Mouse (Mus musculus) hindbrain, embryonic 16.5 days (tissue): ENCODE data around the gene Slc35f6. TPM values are rescaled to one million over a fixed set of nuclear protein-coding genes. Genes with fewer than 3 reads are reported as not detected.
"Not testable (repeated sequence)": the region's sequence is repeated elsewhere in the genome, so short reads cannot be mapped to it uniquely, and the experiment has no call there.

Experiments
- ATAC-seq: fragments of 200-750 bp; cut with Nextera tagmentation; 2 replicates; pipeline ENCODE4 v1.8.0; 2017; ENCODE audit warnings: moderate TSS enrichment, moderate library complexity
- H3K27ac ChIP-seq: fragments of 300-500 bp; sonication (generic); 2 replicates; pipeline ENCODE4 v1.5.1; 2014; ENCODE audit warnings: low read depth, mild to moderate bottlenecking, control low read depth, low read length, moderate library complexity
- H3K27me3 ChIP-seq: fragments of 300-500 bp; sonication (generic); replicated peaks from 2 replicates; pipeline ENCODE4 v1.6.1; 2014; ENCODE audit warnings: low read length; ENCODE audit not compliant: control insufficient read depth, insufficient read depth
- H3K36me3 ChIP-seq: fragments of 300-500 bp; sonication (generic); 2 replicates; pipeline ENCODE4 v1.6.1; 2014; ENCODE audit warnings: mild to moderate bottlenecking, low read length, moderate library complexity, mixed read lengths; ENCODE audit not compliant: control insufficient read depth, insufficient read depth
- H3K4me1 ChIP-seq: fragments of 300-500 bp; sonication (generic); 2 replicates; pipeline ENCODE4 v1.6.1; 2014; ENCODE audit warnings: low read depth, low read length; ENCODE audit not compliant: control insufficient read depth, insufficient read depth
- H3K4me2 ChIP-seq: fragments of 300-500 bp; sonication (generic); 2 replicates; pipeline ENCODE4 v1.6.1; 2014; ENCODE audit warnings: mild to moderate bottlenecking, low read length, control low read depth, moderate library complexity
- H3K4me3 ChIP-seq: fragments of 300-500 bp; sonication (generic); 2 replicates; pipeline ENCODE4 v1.5.1; 2014; ENCODE audit warnings: mild to moderate bottlenecking, low read length, control low read depth, moderate library complexity
- H3K9ac ChIP-seq: fragments of 300-500 bp; sonication (generic); 2 replicates; pipeline ENCODE4 v1.6.1; 2014; ENCODE audit warnings: low read depth, mild to moderate bottlenecking, control low read depth, low read length, moderate library complexity
- H3K9me3 ChIP-seq: fragments of 300-500 bp; sonication (generic); 2 replicates; pipeline ENCODE4 v1.6.1; 2014; ENCODE audit warnings: mild to moderate bottlenecking, low read length, moderate library complexity; ENCODE audit not compliant: control insufficient read depth
- WGBS: fragments of 180-500 bp; shearing (Covaris S2); extraction: QIAGEN DNeasy Blood & Tissue Kit; methylation state at CpG from one replicate; pipeline ENCODE4 v1.1.7; 2014; 5-methylcytosine and 5-hydroxymethylcytosine counted together
- polyA plus RNA-seq: library from polyadenylated mRNA; unstranded; fragments of >200 nt; fragmentation: Nextera tagmentation; extraction: Ambion mirVana; gene quantifications from 2 replicates; pipeline ENCODE4 v1.2.1, GENCODE M21; 2015

The Slc35f6 gene
- polyA plus RNA-seq, 1 experiment from 2014 or later = 33.6 TPM

- WGBS = 90% methylated on average over 7 of the region's 7 CpGs
- no peak for ATAC-seq
Observed at GRCm38 (mm10) chr5:30670091-30670490, 22.4 kb downstream of the Slc35f6 start.

GRCm38 (mm10) chr5:30674001-30674400 lies 26.3 kb downstream of the Slc35f6 start:
- H3K9ac ChIP-seq = no peak overlapping the region
- no peak overlapping the region for H3K27ac ChIP-seq
- H3K4me2 ChIP-seq = no peak overlapping the region
- no peak for ATAC-seq
- no peak overlapping the region for H3K4me3 ChIP-seq
- no peaks in the 10 kb centered on the region for H3K9me3 ChIP-seq
- no peaks in the 10 kb centered on the region for H3K36me3 ChIP-seq
- 87% methylated on average over 7 of the region's 7 CpGs for WGBS
- no peaks in the 10 kb centered on the region for H3K27me3 ChIP-seq
- no peaks in the 10 kb centered on the region for H3K4me1 ChIP-seq

More at GRCm38 (mm10) chr5:30670091-30670490, 22.4 kb downstream of the Slc35f6 start:
- H3K36me3 ChIP-seq = no peaks in the 10 kb centered on the region
- peaks cover 9% of the 10 kb centered on the region for H3K4me1 ChIP-seq
- H3K4me2 ChIP-seq = no peak overlapping the region
- no peak overlapping the region for H3K9ac ChIP-seq
- H3K27me3 ChIP-seq = no peaks in the 10 kb centered on the region
- no peaks in the 10 kb centered on the region for H3K9me3 ChIP-seq
- H3K4me3 ChIP-seq = no peak overlapping the region
- no peak overlapping the region for H3K27ac ChIP-seq

- ATAC-seq = no peak
- 93% methylated on average over 7 of the region's 7 CpGs for WGBS
Observed at GRCm38 (mm10) chr5:30676800-30677199, 29.1 kb downstream of the Slc35f6 start.

GRCm38 (mm10) chr5:30678069-30678468 lies 30.3 kb downstream of the Slc35f6 start:
- not testable (repeated sequence) for ATAC-seq, H3K36me3 ChIP-seq, H3K4me1 ChIP-seq, H3K4me3 ChIP-seq, H3K4me2 ChIP-seq, H3K27me3 ChIP-seq, H3K9ac ChIP-seq, H3K27ac ChIP-seq, H3K9me3 ChIP-seq
- WGBS = 92% methylated on average over 3 of the region's 3 CpGs

More at GRCm38 (mm10) chr5:30676800-30677199, 29.1 kb downstream of the Slc35f6 start:
- H3K4me2 ChIP-seq = no peak overlapping the region
- no peak overlapping the region for H3K9ac ChIP-seq
- no peaks in the 10 kb centered on the region for H3K27me3 ChIP-seq
- no peaks in the 10 kb centered on the region for H3K4me1 ChIP-seq
- no peak overlapping the region for H3K27ac ChIP-seq
- H3K36me3 ChIP-seq = no peaks in the 10 kb centered on the region
- H3K4me3 ChIP-seq = no peak overlapping the region
- no peaks in the 10 kb centered on the region for H3K9me3 ChIP-seq

- H3K4me2 ChIP-seq = no peak overlapping the region
- no peak for ATAC-seq
- no peaks in the 10 kb centered on the region for H3K9me3 ChIP-seq
- H3K4me1 ChIP-seq = no peaks in the 10 kb centered on the region
- no peak overlapping the region for H3K27ac ChIP-seq
- no peaks in the 10 kb centered on the region for H3K27me3 ChIP-seq
- H3K36me3 ChIP-seq = no peaks in the 10 kb centered on the region
- no peak overlapping the region for H3K4me3 ChIP-seq
- H3K9ac ChIP-seq = no peak overlapping the region
- 97% methylated on average over 4 of the region's 4 CpGs for whole genome bisulfite sequencing
Observed at GRCm38 (mm10) chr5:30678722-30679296, 31.1 kb downstream of the Slc35f6 start.

- H3K9me3 ChIP-seq = no peaks in the 10 kb centered on the region
- no peak overlapping the region for H3K27ac ChIP-seq
- 93% methylated on average over 5 of the region's 5 CpGs for WGBS
- no peaks in the 10 kb centered on the region for H3K36me3 ChIP-seq
- H3K27me3 ChIP-seq = no peaks in the 10 kb centered on the region
- H3K9ac ChIP-seq = no peak overlapping the region
- no peaks in the 10 kb centered on the region for H3K4me1 ChIP-seq
- no peak overlapping the region for H3K4me2 ChIP-seq
- H3K4me3 ChIP-seq = no peak overlapping the region
- no peak for ATAC-seq
Observed at GRCm38 (mm10) chr5:30679593-30679992, 31.9 kb downstream of the Slc35f6 start.

- no peak for ATAC-seq
- Histone ChIP-seq H3K27ac (no peak overlapping the region), H3K9me3 (no peaks in the 10 kb centered on the region), H3K36me3 (no peaks in the 10 kb centered on the region), H3K27me3 (no peaks in the 10 kb centered on the region), H3K4me1 (no peaks in the 10 kb centered on the region), H3K4me2 (no peak overlapping the region), H3K9ac (no peak overlapping the region), H3K4me3 (no peak overlapping the region)
- 84% methylated on average over 5 of the region's 5 CpGs for WGBS
Observed at GRCm38 (mm10) chr5:30681970-30682369, 34.2 kb downstream of the Slc35f6 start.

GRCm38 (mm10) chr5:30682967-30683600 lies 35.4 kb downstream of the Slc35f6 start:
- no peak overlapping the region for H3K27ac ChIP-seq
- no peak overlapping the region for H3K4me3 ChIP-seq
- H3K4me2 ChIP-seq = no peak overlapping the region
- H3K4me1 ChIP-seq = no peaks in the 10 kb centered on the region
- ATAC-seq = no peak
- no peaks in the 10 kb centered on the region for H3K36me3 ChIP-seq
- H3K9ac ChIP-seq = no peak overlapping the region
- H3K27me3 ChIP-seq = no peaks in the 10 kb centered on the region
- H3K9me3 ChIP-seq = no peaks in the 10 kb centered on the region

- no peaks in the 10 kb centered on the region for H3K4me1 ChIP-seq
- 71% methylated on average over 3 of the region's 3 CpGs for WGBS
- no peak overlapping the region for H3K27ac ChIP-seq
- no peak for ATAC-seq
- no peaks in the 10 kb centered on the region for H3K36me3 ChIP-seq
- no peaks in the 10 kb centered on the region for H3K9me3 ChIP-seq
- no peak overlapping the region for H3K9ac ChIP-seq
- no peaks in the 10 kb centered on the region for H3K27me3 ChIP-seq
- no peak overlapping the region for H3K4me3 ChIP-seq
- H3K4me2 ChIP-seq = no peak overlapping the region
Observed at GRCm38 (mm10) chr5:30683993-30684392, 36.3 kb downstream of the Slc35f6 start.
